Mouse (Mus musculus): ENCODE data around the gene Myt1l.

GRCm38 (mm10) chr12:29766158-29766557 lies 238.0 kb downstream of the Myt1l start:
- no peak for TF ChIP-seq CTCF (IDR thresholded peaks at IDR 0.05; ENCODE audit: low read depth, low read length)
- no peak for TF ChIP-seq POLR2A (IDR thresholded peaks at IDR 0.05; ENCODE audit: borderline replicate concordance, low read depth, low read length)

All from bone marrow macrophage, adult 2 months (primary cell).